Mouse (Mus musculus): ENCODE results near the gene Zfp385b. TPM values are rescaled to one million over a fixed set of nuclear protein-coding genes. Genes with fewer than 3 reads are reported as not detected.

Zfp385b gene
- 10 to 100 TPM; 47.0 to 49.9 TPM for total RNA-seq (2021)

- no peak for DNase-seq
These were observed at the start of gene Zfp385b for GRCm38 (mm10) chr2:77819539-77819938. Gene Zfp385b, minus strand, starts transcription at chr2:77819639.

DNA sequence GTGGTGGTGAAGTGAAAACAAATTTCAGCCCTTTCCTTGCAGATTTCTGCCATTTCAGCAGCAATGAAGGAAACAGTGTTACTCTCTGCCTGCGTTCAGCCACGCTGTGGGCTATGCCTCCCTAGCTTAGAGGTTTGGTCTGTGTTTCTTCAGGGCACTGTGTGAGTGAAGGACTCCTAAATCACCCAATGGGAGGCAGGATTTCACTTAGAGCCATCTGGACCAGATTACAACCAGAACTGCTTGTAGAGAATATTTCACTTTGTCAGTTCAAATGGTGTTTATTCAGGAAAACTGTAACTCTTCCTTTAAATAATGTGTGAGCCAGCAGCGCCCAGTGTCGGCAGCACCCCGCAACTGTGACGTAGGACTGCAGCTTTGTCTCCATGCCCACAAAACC lies 44.5 kb upstream of the Zfp385b start:
- peak in 1 of 2 experiments; percentile 12 for DNase-seq

GRCm38 (mm10) chr2:77863522-77863921 lies 44.1 kb upstream of the Zfp385b start:
- peak; percentile 30 to 55 for DNase-seq

DNA sequence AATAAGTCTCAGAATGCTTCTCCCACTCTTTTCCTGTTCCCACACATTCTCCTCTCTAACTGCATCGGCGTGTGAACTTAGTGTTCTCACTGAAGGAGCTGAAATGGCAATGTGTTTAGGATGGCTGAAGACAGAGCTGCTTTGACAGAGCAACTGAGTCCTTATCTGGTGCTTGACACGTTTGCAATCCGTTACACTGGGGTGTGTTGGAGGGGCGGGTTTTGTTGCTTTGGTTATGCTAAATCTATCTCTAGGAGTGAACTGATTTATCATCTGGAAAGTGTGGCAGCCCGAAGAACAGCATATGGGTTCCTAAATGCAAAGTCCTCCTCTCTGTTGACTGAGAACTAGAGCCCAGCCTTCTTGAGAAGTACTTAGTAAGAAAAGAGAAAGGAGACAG lies 22.0 kb upstream of the Zfp385b start:
- peak; percentile 28 to 49 for DNase-seq

- DNase-seq, result no peak
These were observed 20.1 kb upstream of the Zfp385b start for GRCm38 (mm10) chr2:77839587-77839986.

- no peak for DNase-seq
These were observed 19.2 kb upstream of the Zfp385b start for GRCm38 (mm10) chr2:77838688-77839087.

DNA sequence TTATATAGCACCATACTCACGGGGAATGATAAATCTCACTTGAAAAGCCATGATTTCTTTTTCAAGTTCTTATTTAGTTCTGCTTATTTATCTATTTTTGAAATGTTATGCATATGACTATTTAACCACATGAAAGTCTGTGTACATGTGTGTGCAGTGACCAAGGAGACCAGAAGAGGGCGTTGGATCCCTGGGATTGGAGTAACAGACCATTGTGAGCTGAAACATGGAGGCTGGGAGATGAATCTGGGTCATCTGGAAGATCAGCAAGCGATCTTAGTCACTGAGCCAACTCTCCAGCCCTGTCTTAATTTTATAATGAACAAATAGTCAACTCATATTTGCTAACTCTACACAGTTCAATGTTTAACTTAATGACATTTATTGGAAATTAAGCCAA lies 16.3 kb upstream of the Zfp385b start:
- DNase-seq, result no peak

- DNase-seq, result no peak
These were observed 6.8 kb upstream of the Zfp385b start for GRCm38 (mm10) chr2:77826133-77826828.

DNA sequence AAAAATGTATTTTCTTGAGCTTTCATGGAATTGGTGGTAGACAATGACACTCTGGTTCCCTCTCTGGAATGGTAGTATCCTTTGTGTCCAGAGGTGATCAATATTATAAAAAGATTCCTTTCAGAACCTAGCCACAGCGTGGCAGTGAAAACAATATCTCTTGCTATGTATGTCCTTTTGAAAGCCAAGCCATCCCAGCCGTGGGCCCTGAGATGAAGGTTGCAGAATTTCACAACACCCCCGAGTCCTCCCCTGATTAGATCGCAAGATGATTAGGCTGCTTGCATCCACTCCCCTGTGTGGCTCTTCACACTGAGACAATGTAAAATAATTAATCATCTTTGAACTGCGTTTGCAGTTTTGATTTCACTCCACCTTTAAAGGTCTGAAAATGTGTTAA lies 3.6 kb upstream of the Zfp385b start:
- no peak for DNase-seq

DNA sequence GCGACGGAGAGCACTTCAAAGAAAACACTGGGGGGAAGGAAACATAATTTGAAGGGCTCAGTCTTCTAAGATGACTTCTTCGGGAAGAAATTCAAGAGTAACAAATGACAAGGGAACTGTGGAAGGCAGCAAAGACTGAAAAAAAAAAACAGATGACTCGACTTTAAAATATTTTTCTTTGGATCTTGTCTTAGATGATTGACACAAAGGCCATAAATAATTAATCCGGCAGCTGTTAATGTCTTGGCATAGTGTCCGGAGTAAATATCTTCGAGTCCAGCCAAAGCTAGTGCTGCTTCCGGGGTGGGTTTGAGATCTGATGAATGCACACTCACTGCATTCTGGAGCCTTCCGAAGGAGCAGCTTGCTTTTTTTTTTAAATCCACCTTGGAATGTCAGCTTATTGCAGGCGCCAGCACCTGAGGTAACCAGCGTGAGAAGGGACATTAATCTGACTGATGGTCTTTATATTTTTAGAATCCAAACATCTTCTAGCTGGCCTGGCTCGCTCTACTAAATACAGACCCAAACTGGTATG lies 2.0 kb downstream of the Zfp385b start:
- DNase-seq, result no peak

DNA sequence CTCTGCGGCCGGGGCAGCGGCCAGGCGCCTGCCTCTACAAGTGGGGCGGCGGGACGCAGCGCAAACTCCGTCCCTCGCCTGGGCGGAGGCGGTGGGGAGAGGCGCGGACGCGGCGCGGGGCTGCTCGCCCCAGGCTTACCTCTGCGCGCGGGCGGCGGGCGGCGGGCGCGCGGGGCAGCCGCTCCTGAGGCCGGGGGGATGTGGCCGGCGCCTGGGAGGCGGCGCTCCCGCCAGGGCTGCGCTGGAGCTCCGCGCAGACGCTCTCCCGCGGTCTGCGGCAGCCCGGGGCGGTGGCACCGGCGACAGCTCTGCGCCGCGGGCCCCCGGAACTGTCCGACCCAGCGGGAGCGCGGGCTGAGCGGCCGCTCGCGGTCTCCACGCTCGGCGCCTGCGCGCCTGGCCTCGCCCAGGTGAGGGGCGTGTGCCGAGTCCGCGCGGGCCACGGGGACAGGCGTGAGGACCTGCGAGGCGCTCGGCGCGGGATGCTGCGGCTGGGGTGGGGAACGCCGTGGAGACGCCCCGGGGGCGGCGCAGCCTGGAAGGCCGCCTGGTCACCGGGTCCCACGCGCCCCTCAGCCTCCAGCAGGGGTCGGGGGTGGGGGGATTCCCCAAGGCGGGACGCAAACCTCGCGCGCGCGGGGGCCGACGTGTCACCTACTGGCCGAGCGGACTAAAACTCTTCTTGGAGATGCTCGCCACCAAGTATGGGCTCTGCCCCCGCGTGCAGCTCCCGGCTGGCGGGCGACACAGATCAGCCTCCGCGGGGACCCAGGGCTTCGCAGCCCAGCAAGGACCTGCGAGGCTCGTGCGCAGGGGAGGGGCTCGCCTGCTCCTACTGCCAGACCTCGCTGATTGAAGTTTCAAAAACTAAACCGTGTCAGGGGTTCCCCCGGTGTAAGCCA lies 2.8 kb downstream of the Zfp385b start:
- DNase-seq, result peak; percentile 36 to 42

GRCm38 (mm10) chr2:77815775-77816412 lies 3.5 kb downstream of the Zfp385b start:
- peak; percentile 38 to 54 for DNase-seq

DNA sequence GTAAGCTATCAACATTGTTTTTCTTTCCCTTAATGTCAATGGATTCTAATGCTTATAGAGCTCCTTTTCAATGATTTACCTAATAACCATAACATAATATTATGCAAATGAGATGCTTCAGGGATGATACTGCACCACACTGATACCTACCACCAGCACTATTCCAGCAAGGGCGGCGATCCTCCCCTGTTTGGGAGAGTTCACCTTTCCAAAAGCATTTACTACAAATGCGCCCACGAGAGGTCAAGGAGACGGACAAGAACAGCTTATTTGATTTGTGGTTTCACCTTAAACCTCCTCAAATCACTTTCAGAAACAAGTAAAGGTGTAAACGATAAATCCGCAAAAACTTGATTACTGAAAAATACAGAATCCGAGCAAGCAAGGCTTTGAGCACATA lies 4.5 kb downstream of the Zfp385b start:
- no peak for DNase-seq

- no peak for DNase-seq
These were observed 6.4 kb downstream of the Zfp385b start for GRCm38 (mm10) chr2:77813029-77813428.

- DNase-seq, result no peak
These were observed 8.7 kb downstream of the Zfp385b start for GRCm38 (mm10) chr2:77810748-77811147.

- DNase-seq, result peak; percentile 51
These were observed 14.7 kb downstream of the Zfp385b start for GRCm38 (mm10) chr2:77804781-77805180.

DNA sequence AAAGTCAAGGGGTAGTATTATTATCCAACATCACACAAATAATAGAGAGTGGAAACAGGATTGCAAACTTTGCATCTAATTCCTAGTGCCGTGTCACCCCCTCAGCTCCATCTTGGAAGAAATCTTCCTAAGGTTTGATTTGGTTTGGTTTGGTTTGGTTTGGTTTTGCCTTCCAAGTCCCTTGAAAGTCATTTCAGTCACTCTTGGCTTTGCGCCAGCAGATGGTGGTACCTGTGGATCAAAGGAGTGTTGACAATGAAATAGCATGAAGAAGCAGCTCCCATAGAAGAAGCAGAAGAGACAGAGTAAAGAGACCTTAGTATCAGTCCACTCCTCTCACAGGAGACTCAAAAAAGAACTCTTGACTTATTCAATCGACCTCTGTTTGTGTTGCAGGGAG lies 17.1 kb downstream of the Zfp385b start:
- DNase-seq, result no peak

- DNase-seq, result no peak
These were observed 18.0 kb downstream of the Zfp385b start for GRCm38 (mm10) chr2:77801430-77801829.

DNA sequence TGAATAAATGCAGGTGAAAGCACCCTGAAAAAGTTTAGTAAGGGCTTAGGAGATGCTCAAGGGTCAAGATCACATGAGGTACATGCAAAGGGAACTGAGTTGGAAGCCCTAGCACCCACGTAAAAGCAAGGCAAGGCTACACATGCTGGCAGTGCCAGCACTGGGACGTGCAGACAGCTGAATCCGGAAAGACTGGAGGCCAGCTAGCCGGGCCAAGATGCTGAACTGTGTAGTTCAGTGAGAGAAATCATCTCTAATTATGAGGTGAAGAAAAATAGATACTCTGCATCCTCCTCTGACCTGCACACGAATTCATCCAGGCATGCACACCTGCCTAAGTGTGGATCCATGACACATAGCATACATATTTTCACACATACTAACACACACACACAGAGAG lies 18.4 kb downstream of the Zfp385b start:
- no peak for DNase-seq

GRCm38 (mm10) chr2:77797233-77797632 lies 22.2 kb downstream of the Zfp385b start:
- DNase-seq, result no peak

- no peak for DNase-seq
These were observed 23.4 kb downstream of the Zfp385b start for GRCm38 (mm10) chr2:77795859-77796552.

DNA sequence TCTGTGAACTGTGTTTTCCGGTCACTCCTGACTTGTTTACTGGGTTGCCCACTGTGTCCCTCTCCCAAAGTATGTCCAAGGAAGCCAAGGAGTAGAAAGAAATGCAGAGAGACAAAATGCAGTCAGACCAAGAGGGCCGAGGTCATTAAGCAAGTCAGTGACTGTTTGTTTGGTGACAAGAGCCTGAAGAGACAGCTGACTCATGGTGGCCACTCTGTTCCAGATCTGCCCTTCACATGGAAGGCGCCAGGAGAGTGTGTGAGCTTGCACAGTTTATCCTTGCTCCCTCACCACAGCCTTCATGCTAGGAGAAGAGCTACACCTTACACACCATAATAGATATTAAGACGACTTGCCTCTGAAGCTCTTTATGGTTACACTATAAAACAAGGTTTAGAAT lies 28.6 kb downstream of the Zfp385b start:
- no peak for DNase-seq
